8 mouse cellular contexts compared by ENCODE assay signal in the genomic region with DNA sequence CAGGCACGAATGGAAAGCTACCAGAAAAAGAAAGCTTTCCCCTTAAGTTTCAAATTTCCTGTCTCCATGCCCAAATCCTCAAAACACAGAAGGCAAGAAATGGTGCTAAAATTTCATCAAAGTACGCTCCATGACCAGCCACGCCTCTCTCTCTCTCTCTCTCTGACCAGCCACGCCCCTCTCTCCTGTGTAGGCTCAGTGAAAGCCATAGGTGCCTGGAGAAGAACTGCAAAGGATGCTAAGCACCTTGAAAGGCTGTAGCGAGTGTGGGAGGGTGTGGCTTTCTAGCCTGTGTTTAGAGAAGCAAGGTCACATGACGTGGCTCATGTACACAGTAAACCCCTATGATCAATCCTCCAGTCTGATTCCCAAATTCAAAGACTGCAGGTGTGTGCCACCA.
"Had no signal": no experiment of that assay in that cellular context is flagged by ENCODE, and none has a peak within 500 bp of the region (broad histone marks: within the 10 kb centered on the region; RNA-seq: fewer than 3 reads in every experiment).

No protein-coding gene starts in this region.

- H3K4me2 ChIP-seq: liver, embryonic 13.5 days; midbrain, embryonic 12.5 days had no signal

- H3K4me3 ChIP-seq: liver, embryonic 13.5 days; midbrain, embryonic 12.5 days had no signal

- ATAC-seq: liver, postnatal 0 days had no signal

- H3K27me3 ChIP-seq: liver, embryonic 13.5 days; midbrain, embryonic 12.5 days had no signal

- H3K9me3 ChIP-seq: liver, embryonic 13.5 days; midbrain, embryonic 12.5 days had no signal

- H3K27ac ChIP-seq: liver, embryonic 13.5 days; midbrain, embryonic 12.5 days; stomach, postnatal 0 days had no signal

- H3K9ac ChIP-seq: liver, embryonic 13.5 days; liver, postnatal 0 days; midbrain, embryonic 12.5 days had no signal

- H3K36me3 ChIP-seq: liver, embryonic 13.5 days had no signal

- H3K4me1 ChIP-seq: liver, embryonic 13.5 days had no signal

- DNase-seq: kidney, adult 2 months; left cerebral cortex, postnatal 4 days; liver; liver, embryonic 13.5 days; liver, postnatal 0 days; thymus, postnatal 4 days had no signal
